Mouse (Mus musculus): ENCODE results near the gene Naa50.

Gene Naa50

DNA sequence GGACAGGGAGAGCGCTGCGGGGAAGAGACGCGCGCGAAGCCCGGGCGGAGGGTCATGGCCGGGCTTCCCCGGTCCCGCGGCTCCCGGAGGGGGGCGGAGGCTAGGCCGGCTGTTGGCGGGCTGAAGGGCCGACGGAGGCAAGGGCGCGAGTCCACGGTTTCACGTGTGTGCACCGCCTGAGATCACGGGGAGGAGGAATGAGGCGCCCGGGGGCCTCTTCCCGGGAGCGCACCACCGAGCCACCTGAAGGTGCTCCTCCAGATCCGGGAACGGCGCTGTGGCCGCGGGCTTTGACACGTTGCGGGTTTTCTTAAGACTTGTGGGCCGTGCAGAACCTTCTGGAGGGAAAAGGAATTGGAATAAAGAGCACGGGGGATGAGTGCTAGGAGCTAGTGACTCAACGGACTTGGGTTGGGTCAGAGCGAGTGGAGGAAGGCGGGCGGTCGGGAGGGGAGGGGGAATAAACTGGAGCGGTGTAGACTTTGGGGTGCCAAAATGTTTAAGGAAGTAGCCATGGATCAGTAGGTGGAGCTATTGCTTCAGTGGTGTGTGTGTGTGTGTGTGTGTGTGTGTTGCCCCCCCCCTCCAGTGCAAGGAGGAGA is 657 bp downstream of the Naa50 start:
- peak; percentile 84 for DNase-seq (ENCODE audit: extremely low read depth, low read depth)

DNA sequence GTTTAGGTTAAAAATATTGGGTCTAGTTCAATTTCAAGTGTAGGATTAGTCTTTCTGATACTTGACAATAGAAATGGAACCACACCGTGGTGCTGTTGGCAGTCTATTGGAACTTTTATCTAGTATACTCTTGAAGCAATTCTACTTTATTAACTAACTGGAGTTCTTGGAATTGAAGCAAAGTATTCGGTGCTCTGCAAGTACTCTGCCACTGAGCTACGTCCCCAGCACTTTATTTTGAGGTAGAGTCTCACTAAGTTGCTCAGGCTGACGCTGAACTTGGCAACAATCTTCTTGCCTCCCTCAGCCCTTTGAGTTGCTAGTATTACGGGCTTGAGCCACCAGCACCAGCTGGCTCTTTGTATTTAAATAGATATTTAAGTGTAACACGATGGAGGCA is 1.9 kb downstream of the Naa50 start:
- peak; percentile 22 for DNase-seq (ENCODE audit: extremely low read depth, low read depth)

DNA sequence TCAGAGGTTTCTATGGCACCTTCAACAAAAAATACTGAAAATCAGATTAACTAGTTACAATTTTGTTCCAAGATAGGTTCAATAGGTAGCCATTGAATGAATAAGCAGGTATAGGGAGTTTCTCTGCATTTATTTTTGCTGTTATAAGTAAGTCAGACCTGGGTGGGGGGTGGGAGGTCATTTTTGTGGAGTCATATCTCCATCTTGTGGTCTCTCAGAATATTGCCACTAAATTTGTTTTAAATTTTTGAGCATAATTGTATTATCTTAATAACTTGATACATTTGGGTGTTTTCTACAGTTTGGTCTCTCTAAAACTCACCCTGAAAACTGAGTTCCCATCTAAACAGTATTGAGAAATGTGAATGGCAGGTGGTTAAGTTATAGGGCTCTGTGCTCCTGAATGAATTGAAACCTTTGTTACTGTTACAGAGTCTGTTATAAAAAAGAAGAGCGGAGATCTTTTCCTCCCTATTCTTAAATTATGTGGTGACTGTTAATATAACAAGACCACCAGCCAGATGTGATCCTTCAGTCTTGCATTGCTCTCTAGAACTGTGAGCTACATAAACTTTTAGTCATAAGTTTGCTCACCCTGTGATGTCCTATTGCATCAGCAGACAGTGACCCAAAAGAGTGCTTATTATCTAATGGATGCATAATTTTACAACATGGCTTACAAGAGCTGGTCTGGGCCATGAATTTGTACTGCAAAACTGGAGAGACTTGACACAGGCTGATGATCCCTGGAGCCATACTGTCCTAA is 9.6 kb downstream of the Naa50 start:
- DNase-seq (ENCODE audit: extremely low read depth, low read depth) = no peak

DNA sequence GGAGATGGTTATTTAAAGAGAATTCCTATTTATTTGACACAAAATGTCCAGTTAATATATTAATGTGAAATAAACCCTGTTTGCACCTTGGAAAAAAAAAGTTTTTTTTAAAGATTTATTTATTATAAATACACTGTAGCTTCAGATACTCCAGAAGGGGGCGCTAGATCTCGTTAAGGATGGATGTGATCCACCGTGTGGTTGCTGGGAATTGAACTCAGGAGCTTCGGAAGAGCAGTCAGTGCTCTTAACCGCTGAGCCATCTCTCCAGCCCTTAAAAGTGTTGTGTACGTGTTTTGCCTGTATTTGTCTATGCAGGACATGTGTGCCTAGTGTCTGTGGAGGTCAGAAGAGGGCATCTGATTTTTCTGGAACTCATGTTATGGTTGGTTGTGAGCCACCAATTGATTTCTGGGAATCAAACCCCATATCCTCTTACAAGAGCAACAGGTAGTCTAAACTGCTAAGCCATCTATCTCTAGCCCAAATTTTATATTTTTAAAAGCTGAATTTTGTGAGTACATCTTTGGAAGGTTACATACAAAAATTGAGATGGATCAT is 14.9 kb downstream of the Naa50 start:
- no peak for DNase-seq (ENCODE audit: extremely low read depth, low read depth)

DNA sequence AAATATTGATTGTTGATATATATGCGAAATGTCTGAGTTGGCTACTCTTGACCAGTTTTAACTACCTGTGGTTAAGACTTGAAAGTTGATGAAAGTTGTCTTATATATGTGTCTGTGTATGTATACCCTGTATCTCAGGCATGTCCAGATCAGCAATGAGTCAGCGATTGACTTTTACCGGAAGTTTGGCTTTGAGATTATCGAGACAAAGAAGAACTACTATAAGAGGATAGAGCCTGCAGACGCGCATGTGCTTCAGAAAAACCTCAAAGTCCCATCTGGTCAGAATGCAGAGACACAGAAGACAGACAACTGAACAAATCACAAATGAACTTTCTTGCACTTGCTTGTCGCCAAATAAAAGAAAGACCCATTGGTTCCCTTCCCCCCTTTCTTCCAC is 19.7 kb downstream of the Naa50 start:
- peak; percentile 38 for DNase-seq (ENCODE audit: extremely low read depth, low read depth)

DNA sequence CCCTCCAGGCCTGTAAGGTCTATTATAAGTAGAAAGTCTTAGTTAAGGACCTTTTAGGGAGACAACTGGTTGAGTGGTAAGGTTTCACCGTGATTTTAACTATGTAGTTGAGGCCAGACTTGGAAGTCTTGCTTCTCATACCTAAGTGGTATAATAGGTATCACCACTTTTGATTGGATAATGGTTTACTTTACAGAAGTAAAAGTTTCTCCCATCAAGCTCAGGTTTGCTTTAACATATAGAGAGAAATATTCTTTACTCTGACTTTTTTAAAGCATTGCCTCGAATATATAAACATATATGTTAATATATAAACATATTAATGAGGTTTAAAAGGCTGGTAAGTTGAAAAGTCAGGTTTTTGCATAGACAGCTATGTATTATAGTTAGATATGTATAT is 24.2 kb downstream of the Naa50 start:
- no peak for DNase-seq (ENCODE audit: extremely low read depth, low read depth)

DNA sequence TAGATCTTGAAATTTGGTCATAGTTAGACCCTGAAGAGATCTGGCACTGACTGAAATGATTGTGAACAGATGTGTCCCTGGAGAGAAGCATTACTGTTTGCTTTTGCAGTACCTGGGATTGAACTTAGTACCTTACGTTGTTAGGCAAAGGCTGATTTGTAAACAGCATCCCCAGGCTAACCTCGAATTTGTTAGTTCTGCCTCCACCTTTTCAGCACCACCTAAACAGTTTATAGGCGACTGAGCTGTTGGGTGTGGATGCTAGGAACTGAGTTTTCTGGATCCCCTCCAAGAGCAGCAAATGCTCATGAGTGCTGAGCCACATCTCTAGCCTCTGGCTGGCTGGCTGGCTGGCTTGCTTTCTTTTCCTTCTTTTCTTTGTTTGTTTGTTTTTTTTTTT is 25.6 kb downstream of the Naa50 start:
- DNase-seq (ENCODE audit: extremely low read depth, low read depth) = no peak

DNA sequence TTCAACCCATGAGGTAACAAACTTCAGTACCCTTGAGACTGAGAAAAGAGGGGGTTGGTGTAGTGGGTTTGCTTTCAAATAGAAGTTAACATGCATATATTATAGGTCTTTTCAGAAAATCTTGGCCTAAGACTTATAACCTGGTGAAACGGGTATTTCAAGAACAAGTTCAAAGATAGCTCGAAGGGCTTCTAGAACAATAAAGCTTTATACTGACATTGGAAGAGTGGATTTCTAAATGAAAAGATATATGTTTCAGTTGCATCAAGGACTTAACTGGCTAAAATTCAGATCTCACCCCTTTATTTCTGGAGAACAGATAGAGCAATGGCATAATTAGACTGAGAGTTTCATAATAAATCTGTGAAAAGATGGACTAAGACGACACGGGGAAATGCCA is 29.4 kb downstream of the Naa50 start:
- DNase-seq (ENCODE audit: extremely low read depth, low read depth) = no peak

DNA sequence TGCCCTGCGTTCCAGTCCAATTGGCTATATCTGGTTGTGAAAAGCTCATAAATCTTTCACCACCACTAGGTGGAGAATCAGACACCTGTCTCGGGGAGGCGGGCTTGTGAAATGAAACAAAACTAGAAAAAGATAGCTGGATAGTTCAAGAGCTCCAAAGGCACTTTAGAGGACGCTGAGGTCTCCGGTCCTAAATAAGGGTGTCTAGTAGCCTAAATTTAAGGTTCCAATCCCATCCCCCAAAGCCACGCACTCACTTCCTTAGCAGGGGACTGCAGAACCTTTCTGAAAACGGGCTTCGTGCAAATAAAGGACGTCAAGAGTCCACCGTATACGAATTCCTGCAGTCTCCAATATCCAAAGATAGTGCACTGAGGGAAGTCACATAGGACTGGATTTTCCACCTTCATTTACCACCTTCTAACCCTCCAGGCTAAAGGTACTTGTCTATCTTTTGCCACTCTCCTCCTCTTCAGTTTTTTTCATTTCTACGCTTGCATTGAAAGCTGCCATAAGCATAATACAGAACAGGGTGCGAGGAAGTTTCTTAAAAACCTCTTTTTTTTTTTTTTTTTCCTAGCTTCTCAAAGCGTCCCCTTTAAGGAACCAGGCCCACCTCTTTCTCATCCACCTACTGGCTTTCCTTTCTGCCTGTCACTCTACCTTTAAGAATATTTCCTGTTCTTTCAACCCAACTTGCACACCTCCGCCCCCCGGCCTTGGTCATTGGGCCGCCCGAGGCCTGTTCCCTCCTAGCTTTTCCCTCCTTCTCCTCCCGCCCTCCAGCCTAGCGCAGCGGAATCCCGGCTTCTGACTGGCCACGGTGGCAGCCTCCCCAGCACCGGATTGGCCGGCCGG is 32.9 kb downstream of the Naa50 start:
- DNase-seq (ENCODE audit: extremely low read depth, low read depth) = peak; percentile 96

DNA sequence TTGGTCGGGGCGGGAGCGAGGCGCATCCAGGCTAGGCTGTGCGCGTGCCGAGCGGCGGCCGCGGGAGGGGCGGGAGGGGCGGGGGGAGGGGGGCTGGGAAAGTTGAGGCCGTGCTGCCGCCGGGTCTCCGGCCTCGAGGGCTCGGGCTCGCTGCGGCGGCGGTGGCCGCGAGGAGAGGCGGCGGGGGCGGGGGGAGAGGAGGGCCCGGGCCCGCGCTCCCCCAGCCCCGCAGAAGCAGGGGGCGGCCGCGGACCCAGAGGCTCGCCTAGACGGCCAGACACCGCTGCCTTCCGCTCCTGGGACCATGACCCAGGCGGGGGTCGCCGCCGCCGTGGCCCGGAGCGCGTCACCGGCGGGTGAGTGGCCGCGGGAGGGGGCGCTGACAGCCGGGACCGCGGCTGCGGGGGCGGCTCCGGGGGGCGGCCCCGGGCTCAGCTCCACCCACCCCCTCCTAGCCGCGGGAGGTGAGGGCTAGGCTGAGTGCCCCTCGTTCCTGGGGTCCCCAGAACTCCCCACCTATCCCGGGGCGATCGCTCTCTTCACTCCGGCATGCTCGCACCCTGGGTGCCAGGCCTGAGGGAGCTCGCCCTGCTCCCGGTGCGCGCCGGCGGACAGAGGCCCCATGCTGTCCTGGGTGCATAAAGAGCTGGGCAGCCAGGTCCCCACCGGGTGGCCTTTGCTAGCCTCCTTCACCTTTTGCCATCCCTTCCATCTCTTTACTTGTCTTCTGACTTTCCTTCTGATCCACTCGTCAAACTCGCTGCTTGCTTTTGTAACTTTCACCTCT is 33.7 kb downstream of the Naa50 start, which contains the start of gene Usf3:
Gene Usf3 (plus strand): TSS at position 92 of the 787 bp plus-strand sequence.
- DNase-seq (ENCODE audit: extremely low read depth, low read depth) = no peak

DNA sequence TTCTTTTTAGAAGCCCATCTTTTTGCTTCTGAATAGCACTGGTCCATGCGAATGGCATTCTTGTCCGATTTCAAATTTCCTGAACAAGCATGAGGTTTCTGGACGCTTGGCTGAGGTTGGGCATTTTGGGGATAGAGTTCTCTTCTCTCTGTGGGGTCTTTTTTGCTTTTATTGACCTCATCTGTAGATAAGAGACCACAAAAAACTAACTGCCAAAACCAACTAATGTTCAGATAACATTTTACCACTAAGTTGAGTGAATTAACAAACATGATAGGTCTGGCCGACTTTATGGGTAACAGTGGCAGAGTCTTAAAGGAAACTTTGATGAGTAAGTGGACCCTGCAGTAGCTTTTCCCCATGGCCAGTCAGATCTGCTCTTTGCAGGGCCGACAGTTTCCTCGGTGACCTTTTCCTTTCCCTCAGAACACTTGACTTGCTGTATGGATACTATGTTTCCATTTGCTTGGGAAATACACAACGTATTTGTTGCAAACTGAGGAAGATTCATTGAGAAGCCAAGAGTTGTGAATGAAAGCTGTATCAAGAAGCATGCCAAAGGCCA is 34.4 kb downstream of the Naa50 start:
- DNase-seq (ENCODE audit: extremely low read depth, low read depth) = peak; percentile 18

DNA sequence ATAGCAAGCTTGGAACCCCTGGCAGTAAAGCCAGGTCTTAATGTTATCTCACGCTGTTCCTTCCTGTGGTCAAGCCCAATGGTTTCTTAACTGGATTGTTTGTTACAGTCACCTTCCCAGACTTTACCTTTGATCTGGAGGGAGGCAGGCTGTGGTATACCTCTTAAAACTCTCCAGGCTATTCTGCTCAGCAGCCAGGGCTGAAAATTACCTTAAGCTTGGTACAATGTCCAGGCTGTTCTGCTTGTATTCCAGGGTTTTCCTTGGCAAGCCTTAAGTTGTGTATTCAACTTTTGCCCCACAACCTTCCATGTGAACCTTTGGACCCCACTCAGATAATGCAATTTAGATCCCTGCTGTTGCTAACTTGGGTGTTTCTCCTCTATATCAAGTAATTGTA is 35.4 kb downstream of the Naa50 start:
- DNase-seq (ENCODE audit: extremely low read depth, low read depth) = no peak

DNA sequence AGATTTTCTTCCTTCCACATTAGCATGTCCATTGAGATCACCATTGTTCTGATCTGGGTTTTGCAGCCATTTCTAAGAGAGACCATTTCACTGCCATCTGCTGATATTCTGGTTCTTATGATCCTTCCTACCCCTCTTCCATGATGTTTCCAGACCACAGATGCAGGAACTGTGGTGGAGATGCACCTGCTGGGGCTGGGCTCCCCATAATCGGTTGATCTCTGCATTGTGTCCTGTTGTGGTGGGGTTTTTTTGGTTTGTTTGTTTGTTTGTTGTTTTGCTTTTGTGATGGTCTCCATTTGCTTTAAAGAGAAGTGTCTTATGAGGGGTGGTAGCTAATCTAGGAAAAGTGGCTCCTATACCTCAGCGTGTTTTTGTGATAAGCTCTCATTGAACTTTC is 36.9 kb downstream of the Naa50 start:
- DNase-seq (ENCODE audit: extremely low read depth, low read depth) = no peak

DNA sequence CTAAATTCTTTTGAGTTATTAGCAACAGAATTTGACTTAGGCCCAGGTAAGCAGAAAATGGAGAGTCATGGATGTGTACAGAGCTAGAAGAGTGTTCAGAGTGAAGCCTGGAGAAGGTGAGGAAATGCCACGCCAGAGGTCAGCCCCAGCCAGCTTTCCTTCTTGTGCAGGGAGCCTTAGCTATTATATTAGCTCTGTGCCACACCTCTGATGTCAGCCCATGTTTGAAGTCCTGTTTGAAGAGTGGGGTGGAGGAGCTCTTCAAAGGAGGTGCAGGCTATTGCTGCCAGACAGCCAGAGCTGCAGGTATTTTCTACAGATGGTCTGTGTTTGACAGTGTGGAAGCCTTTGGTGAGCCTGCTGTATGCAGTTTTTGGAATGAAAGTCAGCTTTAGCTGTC is 38.9 kb downstream of the Naa50 start:
- no peak for DNase-seq (ENCODE audit: extremely low read depth, low read depth)

DNA sequence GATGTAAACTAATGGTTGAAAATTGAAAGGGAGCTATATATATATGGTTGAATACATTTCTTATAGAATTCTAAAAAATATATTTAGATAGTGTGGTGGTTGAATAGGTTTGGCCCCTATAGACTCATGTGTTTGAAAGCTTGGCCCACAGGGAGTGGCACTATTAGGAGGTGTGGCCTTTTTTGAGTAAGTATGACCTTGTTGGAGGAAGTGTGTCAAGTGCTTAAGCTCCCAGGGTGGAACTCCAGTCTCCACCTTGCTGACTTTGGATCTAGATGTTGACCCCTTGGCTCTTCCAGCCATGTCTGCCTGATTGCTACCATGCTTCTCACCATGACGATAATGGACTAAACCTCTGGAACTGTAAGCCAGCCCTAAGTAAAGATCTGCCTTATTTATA is 43.0 kb downstream of the Naa50 start:
- no peak for DNase-seq (ENCODE audit: extremely low read depth, low read depth)

DNA sequence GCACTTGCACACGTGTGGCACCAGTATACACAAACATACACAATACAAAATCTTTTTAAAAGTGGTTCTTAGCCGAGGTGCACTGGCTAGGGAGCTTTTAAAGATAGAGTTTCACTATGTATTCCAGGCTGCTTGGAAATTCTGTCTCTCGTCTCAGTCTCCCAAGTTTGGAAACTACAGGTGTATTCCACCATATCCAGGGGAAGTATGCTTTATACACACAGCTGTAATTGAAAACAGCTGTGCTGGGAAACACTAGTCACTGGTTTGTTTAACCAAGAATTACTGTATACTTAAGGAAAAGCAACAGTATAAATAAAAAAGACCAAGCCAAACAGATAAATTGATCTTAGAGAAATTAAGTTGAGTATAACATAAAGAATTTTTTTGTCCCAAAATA is 45.1 kb downstream of the Naa50 start:
- no peak for DNase-seq (ENCODE audit: extremely low read depth, low read depth)

DNA sequence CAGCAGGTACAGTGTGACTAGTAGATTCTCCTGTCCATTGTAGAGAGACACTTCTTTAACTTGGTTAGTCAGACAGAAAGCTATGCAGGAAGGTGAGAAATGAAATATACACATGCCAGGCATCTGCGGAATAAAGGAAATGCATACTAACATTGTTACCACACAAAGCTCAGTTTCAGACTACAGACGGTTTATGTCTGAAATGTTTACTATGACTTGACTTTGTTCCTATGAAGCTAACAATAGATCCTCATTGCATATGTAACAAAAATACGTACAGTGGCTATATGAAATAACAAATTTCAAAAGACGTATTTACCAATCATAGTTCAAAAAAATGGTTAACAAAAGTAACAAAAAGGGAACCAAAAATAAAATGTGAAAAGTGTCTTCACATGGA is 47.5 kb downstream of the Naa50 start:
- DNase-seq (ENCODE audit: extremely low read depth, low read depth) = no peak

DNA sequence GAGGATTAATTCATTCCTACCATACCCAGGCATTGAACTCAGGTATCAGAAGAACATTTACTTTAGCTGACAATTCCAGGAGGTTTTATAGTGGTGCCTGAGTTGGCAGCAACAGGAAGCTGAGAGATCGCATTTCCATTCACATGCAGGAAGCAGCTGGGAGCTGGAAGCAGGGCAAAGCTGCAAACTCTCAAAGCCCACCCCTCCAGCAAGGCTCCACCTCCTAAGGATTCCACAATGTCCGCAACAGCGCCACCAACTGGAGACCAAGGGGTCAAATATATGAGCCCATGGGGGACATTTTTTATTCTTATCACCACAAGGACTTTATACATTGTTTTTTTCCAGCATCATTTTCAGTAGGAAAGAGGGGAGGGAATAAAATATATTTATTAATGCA is 49.1 kb downstream of the Naa50 start:
- no peak for DNase-seq (ENCODE audit: extremely low read depth, low read depth)

DNA sequence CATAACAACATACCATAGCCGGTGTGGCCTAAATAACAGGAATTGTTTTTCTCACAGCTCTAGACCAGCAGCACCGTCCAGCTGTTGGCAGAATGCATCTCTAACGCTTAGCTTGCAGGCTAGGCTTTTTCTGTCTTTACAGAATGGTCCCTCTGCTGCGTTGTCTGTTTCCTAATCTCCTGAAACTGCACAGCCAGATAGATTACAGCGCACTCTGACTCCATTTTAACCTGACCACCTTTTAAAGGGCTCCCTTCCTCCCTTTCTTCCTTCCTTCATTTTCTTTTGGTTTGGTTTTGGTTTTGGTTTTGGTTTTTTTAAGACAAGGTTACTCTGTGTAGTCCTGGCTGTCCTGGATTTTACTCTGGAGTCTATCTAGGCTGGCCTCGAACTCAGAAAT is 50.4 kb downstream of the Naa50 start:
- DNase-seq (ENCODE audit: extremely low read depth, low read depth) = no peak

DNA sequence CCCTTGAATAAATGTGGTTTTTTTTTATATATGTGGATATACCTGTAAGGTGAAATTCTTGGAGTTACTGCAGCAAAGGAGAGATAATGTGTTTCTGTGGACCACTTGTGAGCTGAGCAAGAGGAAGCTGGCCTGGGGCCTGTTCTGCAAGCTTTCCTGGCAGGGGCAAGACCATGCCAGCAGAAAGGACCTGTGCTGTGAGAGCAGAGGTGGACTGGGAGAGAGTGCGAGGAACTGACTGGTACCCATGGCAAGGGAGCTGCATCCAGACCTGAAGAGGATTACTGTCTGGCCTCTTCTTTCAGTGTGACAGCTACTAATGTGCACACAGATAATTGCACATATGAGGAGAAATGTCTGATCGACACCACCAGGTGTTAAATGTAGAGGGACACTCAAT is 51.3 kb downstream of the Naa50 start:
- no peak for DNase-seq (ENCODE audit: extremely low read depth, low read depth)

Measured in MEL-GATA-1-ER (cell line).